Mouse (Mus musculus) embryonic stem cell, embryonic (primary cell): Measurements from ENCODE around the gene BC048507.
"Not testable (repeated sequence)": the region's sequence is repeated elsewhere in the genome, so short reads cannot be mapped to it uniquely, and the experiment has no call there.

Experiments
- CTCF ChIA-PET, 4 experiments: fragments of 300-600 bp in 2 of 4; fragments of 350-600 bp in 2 of 4; sonication (Branson Sonifier 250); formaldehyde crosslinking; loops; one replicate each; lab custom pipeline; 2022; ENCODE audit warnings: inconsistent platforms in 2 of 4; lab: Charles Lee
- POLR2A ChIA-PET, 4 experiments: fragments of 300-600 bp in 2 of 4; fragments of 350-600 bp in 2 of 4; sonication (Branson Sonifier 250); formaldehyde crosslinking; loops; one replicate each; lab custom pipeline; 2022; ENCODE audit warnings: antibody characterized with exemption in 4 of 4, inconsistent platforms in 1 of 4; lab: Charles Lee

BC048507 gene

GRCm38 (mm10) chr13:67876049-67876698 is 13.0 kb downstream of the BC048507 start:
- POLR2A ChIA-PET: not testable (repeated sequence)

DNA sequence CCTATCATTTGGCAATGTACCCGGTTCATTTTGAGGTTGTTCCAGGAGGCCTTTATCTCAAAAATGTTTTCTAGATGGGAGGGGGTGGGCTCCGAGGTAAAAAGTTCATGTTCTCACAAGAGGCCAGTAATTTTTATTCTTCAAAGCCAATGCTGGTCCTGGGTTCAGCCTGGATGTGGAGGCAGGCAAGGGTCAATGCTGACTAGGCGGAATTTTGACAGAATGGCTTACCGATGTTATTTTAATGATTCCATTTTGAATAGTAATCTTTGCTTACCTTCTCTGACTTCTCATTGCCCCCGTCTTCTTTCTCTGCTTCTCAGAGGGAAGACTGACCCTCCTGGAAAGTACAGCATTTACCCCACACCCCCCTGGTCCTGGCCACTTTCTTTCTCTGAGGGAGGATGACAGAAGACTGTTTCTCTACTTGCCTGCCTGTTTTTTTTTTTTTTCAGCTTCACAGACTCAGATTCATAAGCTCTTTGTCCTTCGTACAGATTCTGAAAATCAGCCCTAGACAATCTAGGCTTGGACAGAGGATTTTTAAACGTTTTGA is 13.7 kb downstream of the BC048507 start:
- ChIA-PET POLR2A (interaction anchor here in 1 of 4 experiments (0.6 kb wide), 1 partner anchor 78 kb away, joined by 3 read pairs; no protein-coding TSS in a partner anchor), CTCF (interaction anchor here in 3 of 4 experiments (0.6 to 1.2 kb wide), 3 partner anchors 9 to 768 kb away, joined by 3 read pairs; partner anchors contain the start of gene Gm28557 (in 1 of the 3))

More at GRCm38 (mm10) chr13:67876049-67876698, 13.0 kb downstream of the BC048507 start:
- CTCF ChIA-PET: interaction anchor here in 2 of 4 experiments (0.6 to 0.8 kb wide), 2 partner anchors 8 to 264 kb away, joined by 3 to 4 read pairs; no protein-coding TSS in a partner anchor

GRCm38 (mm10) chr13:67883966-67884365 is 20.8 kb downstream of the BC048507 start:
- POLR2A ChIA-PET: interaction anchor here in 1 of 4 experiments (0.8 kb wide), 1 partner anchor 11 kb away, joined by 3 read pairs; no protein-coding TSS in a partner anchor

GRCm38 (mm10) chr13:67909759-67910158 is 46.6 kb downstream of the BC048507 start:
- ChIA-PET CTCF (interaction anchor here in 1 of 4 experiments (0.6 kb wide), 1 partner anchor 22 kb away, joined by 4 read pairs; no protein-coding TSS in a partner anchor), POLR2A (interaction anchor here in 1 of 4 experiments (0.6 to 0.7 kb wide), 2 partner anchors 12 to 150 kb away, joined by 5 read pairs; no protein-coding TSS in a partner anchor)

More at GRCm38 (mm10) chr13:67883966-67884365, 20.8 kb downstream of the BC048507 start:
- CTCF ChIA-PET: no interaction called here
